Mouse (Mus musculus): ENCODE results near the gene Rac3. TPM values are rescaled to one million over a fixed set of nuclear protein-coding genes. Genes with fewer than 3 reads are reported as not detected.
"Not testable (repeated sequence)": the region's sequence is repeated elsewhere in the genome, so short reads cannot be mapped to it uniquely, and the experiment has no call there.

The Rac3 gene
- polyA plus RNA-seq, 1 experiment: 60.4 TPM

- no peak for TF ChIP-seq CTCF (IDR thresholded peaks at IDR 0.05; ENCODE audit: extremely low read depth, insufficient read depth, low read length)
- TF ChIP-seq POLR2A (IDR thresholded peaks at IDR 0.05; ENCODE audit: extremely low read depth, insufficient read depth, low read length): no peak
- H3K27ac ChIP-seq (ENCODE audit: insufficient read depth, low read length): no peak overlapping the region
- H3K4me3 ChIP-seq (ENCODE audit: insufficient read depth, low read length): peak overlapping the region; percentile 45
- H3K4me1 ChIP-seq (ENCODE audit: control insufficient read depth, insufficient read depth, low read length): no peaks in the 10 kb centered on the region
These were observed 5.2 kb downstream of the Rac3 start for GRCm38 (mm10) chr11:120726243-120727168.

GRCm38 (mm10) chr11:120727169-120727527 lies 5.9 kb downstream of the Rac3 start, which contains the start of gene Dcxr:
Dcxr (minus strand) TSS chr11:120727281.
- Histone ChIP-seq H3K27ac (ENCODE audit: insufficient read depth, low read length) (no peak within 1 kb of the TSS), H3K4me1 (ENCODE audit: control insufficient read depth, insufficient read depth, low read length) (no peaks in the 10 kb centered on the region)
- TF ChIP-seq POLR2A (IDR thresholded peaks at IDR 0.05; ENCODE audit: extremely low read depth, insufficient read depth, low read length) (peak; percentile 42; the same call in 1 of the 2 replicates), CTCF (IDR thresholded peaks at IDR 0.05; ENCODE audit: extremely low read depth, insufficient read depth, low read length) (peak; percentile 48; the same call in 1 of the 2 replicates)

GRCm38 (mm10) chr11:120727564-120727963 lies 6.3 kb downstream of the Rac3 start:
- Histone ChIP-seq H3K4me1 (ENCODE audit: control insufficient read depth, insufficient read depth, low read length) (no peaks in the 10 kb centered on the region), H3K4me3 (ENCODE audit: insufficient read depth, low read length) (no peak overlapping the region; the same call in 1 of the 2 replicates), H3K27ac (ENCODE audit: insufficient read depth, low read length) (no peak overlapping the region)
- TF ChIP-seq POLR2A (IDR thresholded peaks at IDR 0.05; ENCODE audit: extremely low read depth, insufficient read depth, low read length) (no peak), CTCF (IDR thresholded peaks at IDR 0.05; ENCODE audit: extremely low read depth, insufficient read depth, low read length) (no peak)

More at GRCm38 (mm10) chr11:120727169-120727527, 5.9 kb downstream of the Rac3 start, which contains the start of gene Dcxr:
- H3K4me3 ChIP-seq (ENCODE audit: insufficient read depth, low read length): peak within 1 kb of the TSS; percentile 45

- Histone ChIP-seq H3K27ac (ENCODE audit: insufficient read depth, low read length) (no peak overlapping the region), H3K4me3 (ENCODE audit: insufficient read depth, low read length) (no peak overlapping the region), H3K4me1 (ENCODE audit: control insufficient read depth, insufficient read depth, low read length) (no peaks in the 10 kb centered on the region)
- TF ChIP-seq CTCF (IDR thresholded peaks at IDR 0.05; ENCODE audit: extremely low read depth, insufficient read depth, low read length) (no peak), POLR2A (IDR thresholded peaks at IDR 0.05; ENCODE audit: extremely low read depth, insufficient read depth, low read length) (no peak)
These were observed 7.4 kb downstream of the Rac3 start for GRCm38 (mm10) chr11:120728530-120729240.

- not testable (repeated sequence) for H3K4me3 ChIP-seq (ENCODE audit: insufficient read depth, low read length); H3K27ac ChIP-seq (ENCODE audit: insufficient read depth, low read length); H3K4me1 ChIP-seq (ENCODE audit: control insufficient read depth, insufficient read depth, low read length)
These were observed 8.3 kb downstream of the Rac3 start for GRCm38 (mm10) chr11:120729432-120730050.

- TF ChIP-seq CTCF (IDR thresholded peaks at IDR 0.05; ENCODE audit: extremely low read depth, insufficient read depth, low read length): no peak
- TF ChIP-seq POLR2A (IDR thresholded peaks at IDR 0.05; ENCODE audit: extremely low read depth, insufficient read depth, low read length): no peak
- Histone ChIP-seq H3K27ac (ENCODE audit: insufficient read depth, low read length) (no peak overlapping the region), H3K4me1 (ENCODE audit: control insufficient read depth, insufficient read depth, low read length) (no peaks in the 10 kb centered on the region)
These were observed 9.1 kb downstream of the Rac3 start for GRCm38 (mm10) chr11:120730331-120730870.

GRCm38 (mm10) chr11:120731395-120731794 lies 10.1 kb downstream of the Rac3 start:
- no peak overlapping the region for H3K4me3 ChIP-seq (ENCODE audit: insufficient read depth, low read length)
- TF ChIP-seq POLR2A (IDR thresholded peaks at IDR 0.05; ENCODE audit: extremely low read depth, insufficient read depth, low read length) (no peak), CTCF (IDR thresholded peaks at IDR 0.05; ENCODE audit: extremely low read depth, insufficient read depth, low read length) (no peak)
- no peak overlapping the region for H3K27ac ChIP-seq (ENCODE audit: insufficient read depth, low read length)
- H3K4me1 ChIP-seq (ENCODE audit: control insufficient read depth, insufficient read depth, low read length): no peaks in the 10 kb centered on the region

More at GRCm38 (mm10) chr11:120730331-120730870, 9.1 kb downstream of the Rac3 start:
- H3K4me3 ChIP-seq (ENCODE audit: insufficient read depth, low read length): no peak overlapping the region

GRCm38 (mm10) chr11:120731858-120732680 lies 10.8 kb downstream of the Rac3 start, which contains the start of gene Cbr2:
Cbr2 (minus strand) TSS chr11:120732114.
- Histone ChIP-seq H3K4me3 (ENCODE audit: insufficient read depth, low read length) (no peak within 1 kb of the TSS), H3K27ac (ENCODE audit: insufficient read depth, low read length) (no peak within 1 kb of the TSS), H3K4me1 (ENCODE audit: control insufficient read depth, insufficient read depth, low read length) (no peaks in the 10 kb centered on the region)
- no peak for TF ChIP-seq CTCF (IDR thresholded peaks at IDR 0.05; ENCODE audit: extremely low read depth, insufficient read depth, low read length)
- TF ChIP-seq POLR2A (IDR thresholded peaks at IDR 0.05; ENCODE audit: extremely low read depth, insufficient read depth, low read length): no peak

Data from cortical plate, adult 2 months (tissue).